Mouse (Mus musculus): Measurements from ENCODE around the gene Itpr2. TPM values are rescaled to one million over a fixed set of nuclear protein-coding genes. Genes with fewer than 3 reads are reported as not detected.

The Itpr2 gene
- total RNA-seq, 2 experiments from 2014 or later = 15.6 to 22.1 TPM

- no peak for DNase-seq (ENCODE audit: low spot score in 2 of 2)
- H3K4me3 ChIP-seq = no peak overlapping the region
- H3K27ac ChIP-seq = no peak overlapping the region
- TF ChIP-seq CTCF (conservative IDR thresholded peaks at IDR 0.05) = no peak
These were observed 77.2 kb downstream of the Itpr2 start for GRCm38 (mm10) chr6:146424778-146425177.

- Histone ChIP-seq H3K4me3 (no peak overlapping the region), H3K27ac (no peak overlapping the region)
- no peak for DNase-seq (ENCODE audit: low spot score in 2 of 2)
- TF ChIP-seq CTCF (conservative IDR thresholded peaks at IDR 0.05) = no peak
These were observed 77.7 kb downstream of the Itpr2 start for GRCm38 (mm10) chr6:146424326-146424725.

- Histone ChIP-seq H3K27ac (no peak overlapping the region), H3K4me3 (no peak overlapping the region)
- DNase-seq (ENCODE audit: low spot score in 2 of 2) = no peak
- TF ChIP-seq CTCF (conservative IDR thresholded peaks at IDR 0.05) = no peak
These were observed 81.3 kb downstream of the Itpr2 start for GRCm38 (mm10) chr6:146420718-146421117.

GRCm38 (mm10) chr6:146416461-146416860 lies 85.6 kb downstream of the Itpr2 start:
- no peak for DNase-seq (ENCODE audit: low spot score in 2 of 2)
- Histone ChIP-seq H3K4me3 (no peak overlapping the region), H3K27ac (no peak overlapping the region)
- TF ChIP-seq CTCF (conservative IDR thresholded peaks at IDR 0.05) = no peak

- DNase-seq (ENCODE audit: low spot score in 2 of 2) = no peak
- no peak overlapping the region for H3K4me3 ChIP-seq
- H3K27ac ChIP-seq = no peak overlapping the region
- TF ChIP-seq CTCF (conservative IDR thresholded peaks at IDR 0.05) = no peak
These were observed 87.9 kb downstream of the Itpr2 start for GRCm38 (mm10) chr6:146414094-146414493.

GRCm38 (mm10) chr6:146411446-146412070 lies 90.5 kb downstream of the Itpr2 start:
- H3K27ac ChIP-seq = no peak overlapping the region
- no peak overlapping the region for H3K4me3 ChIP-seq
- TF ChIP-seq CTCF (conservative IDR thresholded peaks at IDR 0.05) = no peak
- DNase-seq (ENCODE audit: low spot score in 2 of 2) = no peak

- DNase-seq (ENCODE audit: low spot score in 2 of 2) = no peak
- no peak overlapping the region for H3K4me3 ChIP-seq
- no peak overlapping the region for H3K27ac ChIP-seq
- no peak for TF ChIP-seq CTCF (conservative IDR thresholded peaks at IDR 0.05)
These were observed 91.6 kb downstream of the Itpr2 start for GRCm38 (mm10) chr6:146410427-146410810.

GRCm38 (mm10) chr6:146409692-146410426 lies 92.2 kb downstream of the Itpr2 start:
- TF ChIP-seq CTCF (conservative IDR thresholded peaks at IDR 0.05) = peak; percentile 87
- H3K27ac ChIP-seq = peak overlapping the region; percentile 64
- peak; percentile 68 to 82 for DNase-seq (ENCODE audit: low spot score in 2 of 2)
- peak overlapping the region; percentile 15; the same call in 1 of the 2 replicates for H3K4me3 ChIP-seq

GRCm38 (mm10) chr6:146405380-146405779 lies 96.6 kb downstream of the Itpr2 start:
- peak; percentile 94 for TF ChIP-seq CTCF (conservative IDR thresholded peaks at IDR 0.05)
- H3K27ac ChIP-seq = no peak overlapping the region
- no peak overlapping the region for H3K4me3 ChIP-seq
- peak in 1 of 2 experiments; percentile 43 for DNase-seq (ENCODE audit: low spot score in 2 of 2)

- TF ChIP-seq CTCF (conservative IDR thresholded peaks at IDR 0.05) = no peak
- Histone ChIP-seq H3K27ac (no peak overlapping the region), H3K4me3 (no peak overlapping the region)
- peak in 1 of 2 experiments; percentile 19 for DNase-seq (ENCODE audit: low spot score in 2 of 2)
These were observed 97.1 kb downstream of the Itpr2 start for GRCm38 (mm10) chr6:146404876-146405275.

- no peak for DNase-seq (ENCODE audit: low spot score in 2 of 2)
- no peak for TF ChIP-seq CTCF (conservative IDR thresholded peaks at IDR 0.05)
- no peak overlapping the region for H3K4me3 ChIP-seq
- no peak overlapping the region for H3K27ac ChIP-seq
These were observed 97.9 kb downstream of the Itpr2 start for GRCm38 (mm10) chr6:146404156-146404555.

GRCm38 (mm10) chr6:146402905-146403642 lies 98.9 kb downstream of the Itpr2 start:
- TF ChIP-seq CTCF (conservative IDR thresholded peaks at IDR 0.05) = no peak
- Histone ChIP-seq H3K4me3 (no peak overlapping the region), H3K27ac (no peak overlapping the region; the same call in 1 of the 2 replicates)
- peak in 1 of 2 experiments; percentile 30 for DNase-seq (ENCODE audit: low spot score in 2 of 2)

GRCm38 (mm10) chr6:146397803-146398202 lies 104.2 kb downstream of the Itpr2 start:
- H3K27ac ChIP-seq = no peak overlapping the region
- H3K4me3 ChIP-seq = no peak overlapping the region
- no peak for DNase-seq (ENCODE audit: low spot score in 2 of 2)
- no peak for TF ChIP-seq CTCF (conservative IDR thresholded peaks at IDR 0.05)

Data from layer of hippocampus, adult 2 months (tissue).